Mouse (Mus musculus) ES-E14 (cell line): ENCODE data around the gene 4930579F01Rik.

Experiments
- CHD2 ChIP-seq: IDR thresholded peaks from 2 replicates; pipeline ENCODE4 v1.6.1; 2014; ENCODE audit warnings: mild to moderate bottlenecking, low read depth, low read length, inconsistent platforms
- ZC3H11A ChIP-seq: IDR thresholded peaks from 2 replicates; pipeline ENCODE4 v1.6.1; 2012; ENCODE audit warnings: low read depth, mild to moderate bottlenecking, inconsistent platforms, low read length, borderline replicate concordance

DNA sequence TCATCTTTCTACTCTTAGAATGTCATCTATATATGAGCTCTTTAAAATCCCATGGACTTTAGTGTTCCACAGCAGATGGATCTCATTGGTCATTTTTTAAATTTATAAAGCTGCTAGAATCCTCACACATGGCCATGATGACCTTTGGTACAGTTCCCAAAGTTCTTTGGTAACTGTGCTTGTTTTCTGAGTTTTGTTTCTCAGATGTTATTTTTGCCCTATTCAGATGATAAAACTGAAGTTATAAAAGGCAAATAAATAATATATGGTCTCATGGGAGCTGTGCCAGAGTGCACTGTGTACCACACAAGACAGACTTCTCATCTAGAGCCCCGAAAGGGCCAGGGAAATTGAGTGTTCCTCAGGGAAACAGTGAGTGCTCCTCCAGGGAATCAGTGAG lies 35.8 kb upstream of the 4930579F01Rik start:
- TF ChIP-seq CHD2 (no peak), ZC3H11A (no peak)
